Mouse (Mus musculus): ENCODE measurements around the gene Gucy2d.
A peak's percentile ranks its signal among the peaks of the same experiment; 100 is the strongest.

The Gucy2d gene

GRCm38 (mm10) chr7:98447585-98448308, 7.5 kb downstream of the Gucy2d start:
- peak; percentile 34 for DNase-seq (ENCODE audit: low read depth, low spot score)

GRCm38 (mm10) chr7:98448309-98448630, 8.1 kb downstream of the Gucy2d start:
- DNase-seq (ENCODE audit: low read depth, low spot score): no peak

- no peak for DNase-seq (ENCODE audit: low read depth, low spot score)
Measured at GRCm38 (mm10) chr7:98449696-98450095, 9.5 kb downstream of the Gucy2d start.

GRCm38 (mm10) chr7:98454397-98455120, 14.3 kb downstream of the Gucy2d start:
- DNase-seq (ENCODE audit: low read depth, low spot score): no peak

GRCm38 (mm10) chr7:98460319-98460718, 20.1 kb downstream of the Gucy2d start:
- DNase-seq (ENCODE audit: low read depth, low spot score): no peak

- peak; percentile 38 for DNase-seq (ENCODE audit: low read depth, low spot score)
Measured at GRCm38 (mm10) chr7:98469089-98469488, 28.9 kb downstream of the Gucy2d start.

- DNase-seq (ENCODE audit: low read depth, low spot score): no peak
Measured at GRCm38 (mm10) chr7:98472529-98472928, 32.3 kb downstream of the Gucy2d start.

GRCm38 (mm10) chr7:98474558-98474957, 34.3 kb downstream of the Gucy2d start:
- DNase-seq (ENCODE audit: low read depth, low spot score): no peak

- DNase-seq (ENCODE audit: low read depth, low spot score): no peak
Measured at GRCm38 (mm10) chr7:98477153-98477552, 36.9 kb downstream of the Gucy2d start.

GRCm38 (mm10) chr7:98480481-98480880, 40.3 kb downstream of the Gucy2d start:
- no peak for DNase-seq (ENCODE audit: low read depth, low spot score)

- DNase-seq (ENCODE audit: low read depth, low spot score): peak; percentile 57
Measured at GRCm38 (mm10) chr7:98481066-98481734, 41.0 kb downstream of the Gucy2d start.

GRCm38 (mm10) chr7:98481861-98482260, 41.6 kb downstream of the Gucy2d start:
- DNase-seq (ENCODE audit: low read depth, low spot score): no peak

GRCm38 (mm10) chr7:98482551-98483267, 42.5 kb downstream of the Gucy2d start:
- no peak for DNase-seq (ENCODE audit: low read depth, low spot score)

GRCm38 (mm10) chr7:98483268-98483607, 43.0 kb downstream of the Gucy2d start:
- no peak for DNase-seq (ENCODE audit: low read depth, low spot score)

- DNase-seq (ENCODE audit: low read depth, low spot score): no peak
Measured at GRCm38 (mm10) chr7:98484878-98485277, 44.7 kb downstream of the Gucy2d start.

GRCm38 (mm10) chr7:98485508-98485907, 45.3 kb downstream of the Gucy2d start:
- no peak for DNase-seq (ENCODE audit: low read depth, low spot score)

GRCm38 (mm10) chr7:98486471-98486917, 46.3 kb downstream of the Gucy2d start:
- no peak for DNase-seq (ENCODE audit: low read depth, low spot score)

- no peak for DNase-seq (ENCODE audit: low read depth, low spot score)
Measured at GRCm38 (mm10) chr7:98487202-98487980, 47.2 kb downstream of the Gucy2d start.

- no peak for DNase-seq (ENCODE audit: low read depth, low spot score)
Measured at GRCm38 (mm10) chr7:98488398-98489130, 48.3 kb downstream of the Gucy2d start.

GRCm38 (mm10) chr7:98489131-98489530, 48.9 kb downstream of the Gucy2d start, which contains the start of gene Lrrc32:
Gene Lrrc32, plus strand, starts transcription at chr7:98489283.
- no peak for DNase-seq (ENCODE audit: low read depth, low spot score)

Measured in CD4-positive helper T cell, adult 2 months (primary cell).